Mouse (Mus musculus): Measurements from ENCODE around the gene Zfp831. TPM values are rescaled to one million over a fixed set of nuclear protein-coding genes. Genes with fewer than 3 reads are reported as not detected.

Gene Zfp831
- total and polyA plus RNA-seq, 3 experiments = 0.48 to 0.99 (median 0.59) TPM

GRCm38 (mm10) chr2:174674287-174675045 lies 31.1 kb downstream of the Zfp831 start:
- H3K9me3 ChIP-seq (replicated peaks; ENCODE audit: low read length) = no peaks in the 10 kb centered on the region
- H3K27me3 ChIP-seq (replicated peaks) = no peaks in the 10 kb centered on the region
- no peak for TF ChIP-seq BHLHE40 (IDR thresholded peaks at IDR 0.05; ENCODE audit: low read depth, low read length)
- TF ChIP-seq NELFE (IDR thresholded peaks at IDR 0.05; ENCODE audit: low read depth, low read length) = 0 out of 2 replicates have a peak, but pooled peaks have one; percentile 4
- dilution Hi-C loops (cut with MboI; ENCODE audit: extremely low pct_ligation_motif_present, extremely low pct_unique_long_range_greater_than_20kb, low sequenced_read_pairs) = no loop called here
- in situ Hi-C loops (cut with MboI; ENCODE audit: low pct_ligation_motif_present, low pct_unique_long_range_greater_than_20kb, low sequenced_read_pairs) = no loop called here
- H3K36me3 ChIP-seq (replicated peaks in 1 of 2; ENCODE audit: control insufficient read depth in 1 of 2, insufficient read depth in 1 of 2, low read length in 1 of 2) = peaks cover 0 to 8% of the 10 kb centered on the region in 2 experiments
- no peaks in the 10 kb centered on the region for H3K4me1 ChIP-seq (ENCODE audit: control insufficient read depth in 1 of 2, insufficient read depth in 2 of 2)
- peak overlapping the region; percentile 51 for H3K4me2 ChIP-seq (ENCODE audit: insufficient read depth, low read depth, poor library complexity, severe bottlenecking)
- no peak for DNase-seq (ENCODE audit: extremely low read depth)
- no peak overlapping the region for H3K4me3 ChIP-seq (replicated peaks in 1 of 3; ENCODE audit: low read depth in 2 of 3, low read length in 2 of 3, poor library complexity in 1 of 3)
- H3K79me2 ChIP-seq (replicated peaks; ENCODE audit: control insufficient read depth, extremely low read depth, insufficient read depth, poor library complexity, severe bottlenecking) = no peaks in the 10 kb centered on the region
- H3K27ac ChIP-seq (ENCODE audit: insufficient read depth, low read depth) = no peak overlapping the region
- no peak overlapping the region for H3K9ac ChIP-seq (ENCODE audit: insufficient read depth, low read depth)

GRCm38 (mm10) chr2:174675642-174676041 lies 32.3 kb downstream of the Zfp831 start:
- DNase-seq (ENCODE audit: extremely low read depth) = peak; percentile 73
- no peaks in the 10 kb centered on the region for H3K79me2 ChIP-seq (replicated peaks; ENCODE audit: control insufficient read depth, extremely low read depth, insufficient read depth, poor library complexity, severe bottlenecking)
- no peaks in the 10 kb centered on the region for H3K27me3 ChIP-seq (replicated peaks)
- TF ChIP-seq MAZ (IDR thresholded peaks at IDR 0.05; ENCODE audit: low read depth, low read length) = no peak
- TF ChIP-seq MXI1 (IDR thresholded peaks at IDR 0.05; ENCODE audit: low read depth, low read length) = no peak
- peak; percentile 89 to 97 for TF ChIP-seq CTCF (conservative IDR thresholded peaks at IDR 0.05 in 1 of 2, IDR thresholded peaks at IDR 0.05 in 1 of 2; ENCODE audit: low read depth in 2 of 2, low read length in 2 of 2)
- no peak for TF ChIP-seq USF2 (conservative IDR thresholded peaks at IDR 0.05; ENCODE audit: low read depth, low read length)
- TF ChIP-seq SMC3 (IDR thresholded peaks at IDR 0.05; ENCODE audit: low read depth, low read length) = peak; percentile 71
- TF ChIP-seq PAX5 (IDR thresholded peaks at IDR 0.05; ENCODE audit: low read length) = no peak
- TF ChIP-seq RAD21 (IDR thresholded peaks at IDR 0.05; ENCODE audit: low read depth, low read length) = peak; percentile 76
- no peak for TF ChIP-seq CHD2 (IDR thresholded peaks at IDR 0.05; ENCODE audit: low read length)
- dilution Hi-C loops (cut with MboI; ENCODE audit: extremely low pct_ligation_motif_present, extremely low pct_unique_long_range_greater_than_20kb, low sequenced_read_pairs) (no loop called here), in situ Hi-C loops (cut with MboI; ENCODE audit: low pct_ligation_motif_present, low pct_unique_long_range_greater_than_20kb, low sequenced_read_pairs) (no loop called here)
- no peak overlapping the region for H3K27ac ChIP-seq (ENCODE audit: insufficient read depth, low read depth)
- no peak overlapping the region for H3K4me3 ChIP-seq (replicated peaks in 1 of 3; ENCODE audit: low read depth in 2 of 3, low read length in 2 of 3, poor library complexity in 1 of 3)
- H3K9ac ChIP-seq (ENCODE audit: insufficient read depth, low read depth) = no peak overlapping the region
- H3K4me2 ChIP-seq (ENCODE audit: insufficient read depth, low read depth, poor library complexity, severe bottlenecking) = no peak overlapping the region
- H3K4me1 ChIP-seq (ENCODE audit: control insufficient read depth in 1 of 2, insufficient read depth in 2 of 2) = no peaks in the 10 kb centered on the region
- H3K9me3 ChIP-seq (replicated peaks; ENCODE audit: low read length) = no peaks in the 10 kb centered on the region
- peaks cover 0 to 5% of the 10 kb centered on the region in 2 experiments for H3K36me3 ChIP-seq (replicated peaks in 1 of 2; ENCODE audit: control insufficient read depth in 1 of 2, insufficient read depth in 1 of 2, low read length in 1 of 2)

GRCm38 (mm10) chr2:174701351-174701750 lies 58.0 kb downstream of the Zfp831 start:
- Histone ChIP-seq H3K9ac (ENCODE audit: insufficient read depth, low read depth) (no peak overlapping the region), H3K4me1 (ENCODE audit: control insufficient read depth in 1 of 2, insufficient read depth in 2 of 2) (peaks cover 0 to 5% of the 10 kb centered on the region in 2 experiments; a peak in 1 of 4 replicates), H3K9me3 (replicated peaks; ENCODE audit: low read length) (no peaks in the 10 kb centered on the region), H3K4me2 (ENCODE audit: insufficient read depth, low read depth, poor library complexity, severe bottlenecking) (no peak overlapping the region), H3K27ac (ENCODE audit: insufficient read depth, low read depth) (no peak overlapping the region), H3K27me3 (replicated peaks) (no peaks in the 10 kb centered on the region), H3K4me3 (replicated peaks in 1 of 3; ENCODE audit: low read depth in 2 of 3, low read length in 2 of 3, poor library complexity in 1 of 3) (no peak overlapping the region), H3K79me2 (replicated peaks; ENCODE audit: control insufficient read depth, extremely low read depth, insufficient read depth, poor library complexity, severe bottlenecking) (no peaks in the 10 kb centered on the region), H3K36me3 (replicated peaks in 1 of 2; ENCODE audit: control insufficient read depth in 1 of 2, insufficient read depth in 1 of 2, low read length in 1 of 2) (peaks cover 0 to 21% of the 10 kb centered on the region in 2 experiments)
- no peak for DNase-seq (ENCODE audit: extremely low read depth)
- in situ Hi-C loops (cut with MboI; ENCODE audit: low pct_ligation_motif_present, low pct_unique_long_range_greater_than_20kb, low sequenced_read_pairs) = no loop called here
- dilution Hi-C loops (cut with MboI; ENCODE audit: extremely low pct_ligation_motif_present, extremely low pct_unique_long_range_greater_than_20kb, low sequenced_read_pairs) = no loop called here
- no peak for TF ChIP-seq ETS1 (conservative IDR thresholded peaks at IDR 0.05; ENCODE audit: low read depth, low read length)
- no peak for TF ChIP-seq CTCF (conservative IDR thresholded peaks at IDR 0.05 in 1 of 2, IDR thresholded peaks at IDR 0.05 in 1 of 2; ENCODE audit: low read depth in 2 of 2, low read length in 2 of 2)
- TF ChIP-seq TBP (conservative IDR thresholded peaks at IDR 0.05; ENCODE audit: low read depth, low read length) = no peak
- no peak for TF ChIP-seq HCFC1 (IDR thresholded peaks at IDR 0.05; ENCODE audit: low read depth, low read length)
- no peak for TF ChIP-seq ZKSCAN1 (IDR thresholded peaks at IDR 0.05; ENCODE audit: borderline replicate concordance, low read depth, low read length)
- TF ChIP-seq TCF12 (IDR thresholded peaks at IDR 0.05; ENCODE audit: low read depth, low read length) = no peak
- no peak for TF ChIP-seq MAZ (IDR thresholded peaks at IDR 0.05; ENCODE audit: low read depth, low read length)
- no peak for TF ChIP-seq UBTF (IDR thresholded peaks at IDR 0.05; ENCODE audit: low read depth, low read length)
- TF ChIP-seq EP300 (IDR thresholded peaks at IDR 0.05; ENCODE audit: low read length) = no peak
- no peak for TF ChIP-seq USF2 (conservative IDR thresholded peaks at IDR 0.05; ENCODE audit: low read depth, low read length)
